Mouse (Mus musculus) lung, postnatal 36 days (tissue): ENCODE results near the gene Ncbp1.

Source experiments
- DNase-seq: peaks from one replicate; pipeline ENCODE4 v3.0.0; 2022; ENCODE audit warnings: mixed read lengths

Ncbp1 gene

GRCm38 (mm10) chr4:46130221-46130620 is 8.2 kb upstream of the Ncbp1 start:
- peak; percentile 77 for DNase-seq

DNA sequence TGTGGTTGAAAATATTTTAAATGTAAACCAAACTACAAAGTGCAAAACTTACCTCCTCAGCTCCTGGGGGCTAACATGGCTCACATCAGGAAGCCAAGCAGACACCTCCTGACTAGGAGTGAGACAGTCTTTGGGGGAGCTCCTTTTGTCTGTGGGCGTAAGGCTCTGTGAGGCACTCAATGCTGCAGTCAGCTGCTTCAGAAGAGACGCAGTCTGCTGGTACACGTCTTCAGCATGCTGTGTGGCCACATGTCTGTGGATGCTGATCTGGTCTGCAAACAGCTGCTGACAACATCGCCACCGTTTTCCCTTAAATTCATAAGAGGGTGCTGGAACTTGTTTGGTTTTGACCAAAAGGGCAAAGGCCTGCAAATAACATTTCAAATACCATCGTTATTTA is 6.6 kb upstream of the Ncbp1 start:
- no peak for DNase-seq

DNA sequence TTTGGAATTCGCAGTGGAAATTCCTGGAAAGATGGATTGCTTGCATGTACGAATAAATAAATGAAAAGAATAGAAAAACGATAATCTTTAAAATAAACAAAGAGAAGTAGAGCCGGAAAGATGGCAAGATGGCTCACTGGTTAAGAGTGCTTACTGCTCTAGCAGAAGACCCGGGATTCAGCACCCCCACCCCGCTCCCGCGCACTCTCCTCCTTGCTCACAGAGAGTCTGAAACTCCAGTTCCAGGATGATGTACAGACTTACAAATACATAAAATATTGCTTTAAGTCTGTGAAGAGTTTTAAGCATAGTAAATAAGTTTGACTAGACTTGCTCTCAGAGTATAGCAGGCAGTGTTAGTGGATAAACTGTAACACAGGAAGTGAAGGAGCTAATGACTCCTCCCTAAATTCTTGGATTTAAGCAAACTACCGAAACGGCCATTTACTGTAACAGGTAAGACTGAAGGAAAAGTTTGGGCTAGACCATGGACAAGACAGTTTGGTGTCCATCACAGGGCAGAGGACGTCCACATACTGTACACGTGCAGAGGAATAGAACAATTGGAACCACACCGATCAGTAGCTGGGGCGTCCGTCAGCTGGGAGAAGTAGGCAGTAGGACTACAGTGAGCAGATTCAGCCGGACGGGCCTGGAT is 655 bp upstream of the Ncbp1 start:
- no peak for DNase-seq

GRCm38 (mm10) chr4:46144323-46144722 is 5.9 kb downstream of the Ncbp1 start:
- no peak for DNase-seq

DNA sequence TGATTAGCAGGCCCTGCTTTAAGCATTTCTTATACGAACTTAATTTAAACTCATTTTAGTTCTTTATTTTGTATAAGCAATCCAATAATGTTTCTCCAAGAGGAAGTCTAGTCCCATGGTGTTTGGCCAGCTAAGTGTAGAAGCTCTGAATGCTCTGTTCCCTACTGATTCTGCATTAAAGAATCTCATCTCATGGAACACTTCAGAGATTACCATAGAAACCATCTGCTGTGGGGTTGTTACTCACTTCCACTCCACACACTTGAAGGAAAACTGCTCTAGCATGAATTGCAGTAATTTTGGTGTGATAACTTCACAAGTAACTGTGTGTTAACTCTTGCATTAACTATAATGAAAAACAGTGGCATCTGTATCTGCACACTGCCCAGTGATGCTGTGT is 8.5 kb downstream of the Ncbp1 start:
- no peak for DNase-seq

GRCm38 (mm10) chr4:46151903-46152544 is 13.6 kb downstream of the Ncbp1 start:
- no peak for DNase-seq

DNA sequence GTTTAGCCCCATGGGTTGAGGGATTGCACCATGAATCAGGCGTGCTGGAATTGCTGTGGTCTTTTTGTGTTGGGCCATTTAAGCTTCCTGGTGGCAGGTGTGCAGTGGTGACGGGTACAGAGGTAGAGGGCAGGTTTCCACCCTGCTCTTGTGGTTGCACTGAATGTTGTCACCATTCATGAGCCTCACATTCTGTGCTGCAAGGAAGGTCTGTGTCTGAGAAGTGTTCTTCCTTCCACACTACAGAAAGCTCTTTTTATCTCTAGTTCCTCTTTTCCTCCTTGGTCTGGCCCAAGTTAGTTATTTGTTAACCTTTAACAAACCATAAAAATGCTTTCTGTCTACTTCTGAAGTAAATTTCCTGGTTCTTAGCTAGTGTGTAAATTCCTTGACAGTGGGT is 25.6 kb downstream of the Ncbp1 start:
- DNase-seq, result no peak

DNA sequence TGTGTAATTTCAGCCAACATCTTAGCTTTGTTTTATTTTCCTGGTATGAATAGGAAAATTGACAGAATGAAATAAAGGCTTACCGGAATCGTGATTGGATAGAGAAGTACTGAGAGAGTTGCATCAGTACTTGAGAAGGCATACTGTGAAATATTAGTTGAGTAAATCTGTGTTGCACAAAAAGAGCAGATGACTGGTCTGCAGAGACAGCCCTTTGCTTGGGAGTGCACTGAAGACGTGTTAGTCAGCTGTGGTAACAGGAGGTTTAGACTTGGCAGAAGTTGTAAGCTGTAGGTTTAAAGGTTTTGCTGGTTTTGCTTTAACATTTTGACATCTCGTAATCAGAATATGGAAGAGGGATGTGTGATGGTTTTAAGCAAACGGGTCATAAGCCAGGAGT is 27.4 kb downstream of the Ncbp1 start:
- peak; percentile 28 for DNase-seq

- no peak for DNase-seq
Measured at GRCm38 (mm10) chr4:46171761-46172160, 33.3 kb downstream of the Ncbp1 start.

- DNase-seq, result no peak
Measured at GRCm38 (mm10) chr4:46176313-46176712, 37.9 kb downstream of the Ncbp1 start.

- no peak for DNase-seq
Measured at GRCm38 (mm10) chr4:46177018-46177417, 38.6 kb downstream of the Ncbp1 start.

GRCm38 (mm10) chr4:46177496-46177895 is 39.1 kb downstream of the Ncbp1 start:
- no peak for DNase-seq

DNA sequence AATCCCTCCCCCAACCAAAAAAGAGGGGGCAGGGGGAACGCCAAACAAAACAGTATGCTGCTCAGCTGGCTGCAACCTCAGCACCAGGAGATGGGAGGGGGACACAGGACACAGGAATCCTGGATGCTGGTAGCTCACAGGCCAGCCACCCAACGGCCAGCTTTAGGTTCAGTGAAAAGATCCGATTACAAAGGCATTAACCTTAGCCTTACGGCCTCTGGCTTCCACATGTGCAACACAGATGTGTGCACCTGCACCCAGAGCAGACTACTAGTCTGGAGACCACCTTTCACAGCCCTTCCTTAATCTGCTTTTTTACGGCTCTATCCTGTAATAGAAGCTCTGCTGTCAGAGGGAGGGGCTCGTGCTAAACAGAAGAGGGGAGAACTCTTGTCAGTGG is 42.8 kb downstream of the Ncbp1 start:
- no peak for DNase-seq

GRCm38 (mm10) chr4:46182181-46182580 is 43.8 kb downstream of the Ncbp1 start:
- DNase-seq, result no peak

DNA sequence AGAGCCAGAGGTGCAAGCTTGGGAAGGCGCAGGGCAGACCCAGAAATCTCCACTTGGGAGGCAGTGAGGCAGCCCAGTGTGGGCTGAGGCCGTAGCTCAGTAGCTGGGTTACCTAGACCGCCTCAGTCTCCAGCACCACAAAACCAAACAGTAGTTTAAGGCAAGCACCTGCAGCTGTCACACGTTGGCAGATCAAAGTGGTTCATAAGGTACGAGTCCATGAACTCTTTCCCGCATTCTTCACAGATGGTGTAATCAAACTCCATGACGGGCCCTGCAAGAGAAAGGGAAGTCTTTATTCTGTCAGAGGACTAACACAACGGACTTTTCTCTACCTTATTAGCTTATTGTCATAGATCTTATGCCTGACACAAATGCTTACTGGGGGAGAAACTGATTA is 47.0 kb downstream of the Ncbp1 start:
- DNase-seq, result no peak

- DNase-seq, result no peak
Measured at GRCm38 (mm10) chr4:46185890-46186289, 47.5 kb downstream of the Ncbp1 start.

DNA sequence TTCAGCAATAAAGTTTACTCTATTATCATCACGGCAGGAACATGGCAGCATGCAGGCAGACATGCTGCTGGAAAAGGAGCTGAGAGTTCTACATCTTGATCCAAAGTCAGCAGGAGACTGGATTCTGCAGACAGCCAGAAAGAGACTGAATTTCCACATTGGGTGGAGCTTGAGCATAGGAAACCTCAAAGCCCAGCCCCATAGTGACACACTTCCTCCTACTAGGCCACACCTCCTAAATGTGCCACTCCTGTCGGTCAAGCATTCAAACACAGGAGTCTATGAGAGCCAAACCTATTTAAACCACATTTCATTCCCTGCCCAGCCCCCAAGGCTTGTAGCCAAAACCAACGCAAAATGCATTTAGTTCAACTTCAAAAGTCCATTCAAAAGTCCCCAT is 48.1 kb downstream of the Ncbp1 start:
- no peak for DNase-seq

DNA sequence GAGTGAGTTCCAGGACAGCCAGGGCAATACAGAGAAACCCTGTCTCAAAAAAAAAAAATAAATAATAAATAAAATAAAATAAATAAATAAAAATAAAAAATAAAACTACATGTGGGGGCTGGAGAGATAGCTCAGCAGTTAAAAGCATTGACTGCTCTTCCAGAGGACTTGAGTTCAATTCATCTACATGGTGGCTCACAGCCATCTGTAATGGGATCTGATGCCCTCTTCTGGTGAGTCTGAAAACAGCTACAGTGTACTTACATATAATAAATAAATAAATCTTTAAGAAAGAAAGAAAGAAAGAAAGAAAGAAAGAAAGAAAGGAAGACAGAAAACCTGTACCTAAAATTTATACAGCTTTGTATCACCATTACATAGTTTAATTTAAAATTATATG is 53.6 kb downstream of the Ncbp1 start:
- DNase-seq, result peak; percentile 74

DNA sequence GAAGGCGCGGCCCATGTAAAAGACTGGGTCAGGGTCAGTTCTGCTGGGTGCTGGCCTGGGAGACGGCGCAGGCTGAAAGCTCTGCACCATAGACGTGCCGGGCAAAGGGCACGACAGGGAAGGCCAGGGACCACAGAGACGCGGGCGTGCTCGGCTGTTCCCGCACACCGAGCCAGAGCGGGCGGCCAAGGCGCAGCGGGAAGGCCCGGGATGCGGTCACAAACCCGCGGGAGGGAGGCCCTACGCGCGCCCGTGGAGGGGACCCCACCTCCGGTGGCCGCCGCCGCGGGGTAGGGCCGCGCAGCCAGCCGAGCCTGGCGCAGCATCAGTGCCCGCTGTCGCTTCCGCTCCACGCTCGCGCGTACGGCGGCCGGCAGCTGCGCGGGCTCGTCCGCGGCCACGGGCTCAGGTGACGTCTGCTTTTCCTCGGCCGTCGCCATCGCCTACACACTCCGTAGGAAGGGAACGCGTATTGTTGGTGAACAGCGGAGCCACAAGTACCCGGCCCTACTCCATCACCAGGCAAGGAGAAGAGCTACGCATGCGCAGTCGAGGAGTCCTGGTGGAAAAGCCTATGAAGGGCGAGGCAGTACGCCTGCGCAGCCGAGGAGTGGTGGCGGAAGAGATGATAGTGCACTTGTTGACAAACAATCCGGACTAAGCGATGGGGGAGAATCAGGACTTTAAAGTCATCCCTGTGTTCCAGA is 57.5 kb downstream of the Ncbp1 start, which contains the start of gene Xpa:
Xpa (minus strand) TSS at position 531 of the 707 bp plus-strand sequence.
- peak; percentile 97 for DNase-seq

GRCm38 (mm10) chr4:46196513-46196912 is 58.1 kb downstream of the Ncbp1 start:
- DNase-seq, result no peak

- DNase-seq, result no peak
Measured at GRCm38 (mm10) chr4:46198064-46198463, 59.7 kb downstream of the Ncbp1 start.

DNA sequence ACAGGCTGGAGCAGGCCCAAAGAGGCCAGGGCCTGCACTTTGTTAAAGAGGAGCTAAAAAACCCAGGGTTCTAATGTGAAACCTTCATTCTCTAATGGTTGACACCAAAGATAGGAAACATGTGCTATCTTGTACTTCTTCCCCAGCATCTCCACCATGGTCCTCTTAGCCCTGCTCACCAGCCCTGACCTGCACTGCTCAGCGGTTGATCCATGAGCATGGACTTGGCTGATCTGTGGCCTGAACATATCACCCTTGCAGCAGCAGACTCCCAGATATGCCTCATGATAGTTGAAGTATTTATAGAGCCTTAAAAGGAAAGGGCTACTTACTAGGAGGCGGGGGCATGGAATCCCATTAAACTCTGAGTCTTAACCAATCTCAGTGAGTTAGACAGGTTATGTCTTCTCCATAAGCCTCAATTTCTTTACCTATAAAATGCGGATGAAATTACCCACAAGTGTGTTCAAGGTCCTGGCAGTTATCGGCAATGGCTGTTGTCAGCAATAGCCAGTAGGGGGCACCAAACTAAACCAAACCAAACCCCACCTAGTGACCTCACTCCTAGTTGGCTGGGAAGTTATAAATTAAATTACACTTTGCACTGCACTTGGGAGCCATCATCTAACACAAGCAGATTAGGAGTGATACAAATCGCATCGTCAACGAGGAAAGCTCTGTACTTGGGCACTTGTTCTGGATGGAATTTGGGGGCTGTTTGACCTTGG is 63.6 kb downstream of the Ncbp1 start:
- peak; percentile 81 for DNase-seq

- no peak for DNase-seq
Measured at GRCm38 (mm10) chr4:46202562-46203126, 64.2 kb downstream of the Ncbp1 start.
